Mouse (Mus musculus) CD4-positive, CD25-positive, alpha-beta regulatory T cell, adult 4 months (primary cell): Measurements from ENCODE around the gene Kif22. TPM values are rescaled to one million over a fixed set of nuclear protein-coding genes. Genes with fewer than 3 reads are reported as not detected.
"Not testable (repeated sequence)": the region's sequence is repeated elsewhere in the genome, so short reads cannot be mapped to it uniquely, and the experiment has no call there.

Experiments
- ATAC-seq: one replicate; pipeline ENCODE4 v1.8.0; 2017
- polyA plus RNA-seq, 2 experiments: library from polyadenylated mRNA; unstranded; fragments of 100-300 nt; shearing (Covaris generic); gene quantifications; one replicate each; pipeline ENCODE4 v1.2.1; 2017

Kif22 gene
- 10 to 100 TPM; 13.9 to 20.5 TPM for polyA plus RNA-seq

GRCm38 (mm10) chr7:127041851-127042672 lies at the start of gene Kif22:
Gene Kif22 (minus strand): TSS chr7:127042471.
- ATAC-seq, result peak; percentile 99

GRCm38 (mm10) chr7:127091114-127091896 lies 49.0 kb upstream of the Kif22 start, which contains the start of gene AI467606:
Gene AI467606 (plus strand): TSS chr7:127091359.
- ATAC-seq, result peak; percentile 94

GRCm38 (mm10) chr7:127090154-127091113 lies 48.2 kb upstream of the Kif22 start:
- ATAC-seq, result peak; percentile 4

- peak; percentile 6 for ATAC-seq
These were observed 46.9 kb upstream of the Kif22 start for GRCm38 (mm10) chr7:127088901-127089845.

- ATAC-seq, result no peak
These were observed 45.8 kb upstream of the Kif22 start for GRCm38 (mm10) chr7:127088083-127088482.

- not testable (repeated sequence) for ATAC-seq
These were observed 45.2 kb upstream of the Kif22 start, which contains the start of gene Zg16 for GRCm38 (mm10) chr7:127087278-127088010. Gene Zg16 (minus strand): TSS chr7:127087328.

GRCm38 (mm10) chr7:127085751-127086150 lies 43.5 kb upstream of the Kif22 start:
- ATAC-seq, result not testable (repeated sequence)

GRCm38 (mm10) chr7:127084794-127085193 lies 42.5 kb upstream of the Kif22 start:
- ATAC-seq, result no peak

- ATAC-seq, result peak; percentile 75
These were observed 41.4 kb upstream of the Kif22 start for GRCm38 (mm10) chr7:127083689-127084088.

- ATAC-seq, result peak; percentile 40
These were observed 40.7 kb upstream of the Kif22 start for GRCm38 (mm10) chr7:127082995-127083394.

GRCm38 (mm10) chr7:127082271-127082670 lies 40.0 kb upstream of the Kif22 start:
- peak; percentile 32 for ATAC-seq

- ATAC-seq, result no peak
These were observed 37.8 kb upstream of the Kif22 start for GRCm38 (mm10) chr7:127080045-127080444.

GRCm38 (mm10) chr7:127077692-127078091 lies 35.4 kb upstream of the Kif22 start:
- ATAC-seq, result no peak

GRCm38 (mm10) chr7:127076188-127076587 lies 33.9 kb upstream of the Kif22 start:
- no peak for ATAC-seq

- ATAC-seq, result no peak
These were observed 30.9 kb upstream of the Kif22 start for GRCm38 (mm10) chr7:127073221-127073620.

GRCm38 (mm10) chr7:127070871-127071413 lies 28.7 kb upstream of the Kif22 start:
- no peak for ATAC-seq

GRCm38 (mm10) chr7:127066317-127066716 lies 24.0 kb upstream of the Kif22 start:
- ATAC-seq, result no peak

- ATAC-seq, result no peak
These were observed 23.3 kb upstream of the Kif22 start for GRCm38 (mm10) chr7:127065538-127065937.

GRCm38 (mm10) chr7:127055026-127055585 lies 12.8 kb upstream of the Kif22 start:
- ATAC-seq, result no peak

GRCm38 (mm10) chr7:127031244-127031643 lies 11.0 kb downstream of the Kif22 start:
- ATAC-seq, result peak; percentile 40
